Mouse (Mus musculus) v-Abl transformed pro-B cells (cell line): Measurements from ENCODE around the gene Kremen1.

Source experiments
- in situ Hi-C, 2 experiments: fragments of 400-800 bp; cut with MboI; formaldehyde crosslinking; loops; one replicate each; pipeline ENCODE4 v1.15.1; 2025; ENCODE audit not compliant: unreplicated experiment in 2 of 2

Kremen1 gene

DNA sequence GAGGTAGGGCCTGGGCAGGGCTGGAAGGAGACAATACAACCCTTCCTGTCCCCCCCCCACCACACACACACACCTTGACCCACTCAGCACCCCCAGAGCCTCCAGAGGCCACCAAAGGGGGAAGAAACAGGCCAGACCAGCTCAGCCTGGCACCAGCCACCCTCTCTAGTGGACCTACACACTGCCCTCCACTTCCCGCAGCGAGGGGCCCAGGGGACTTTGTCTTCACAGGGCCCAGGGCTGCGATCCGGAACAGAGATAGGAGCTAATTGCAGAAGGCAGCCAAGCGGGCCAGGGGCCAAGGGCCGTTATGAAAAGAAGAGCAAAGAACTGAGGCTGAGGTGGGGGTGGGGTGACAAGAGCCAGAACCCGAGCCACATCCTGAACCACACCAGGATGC is 112.1 kb downstream of the Kremen1 start:
- in situ Hi-C loops: no loop called here

DNA sequence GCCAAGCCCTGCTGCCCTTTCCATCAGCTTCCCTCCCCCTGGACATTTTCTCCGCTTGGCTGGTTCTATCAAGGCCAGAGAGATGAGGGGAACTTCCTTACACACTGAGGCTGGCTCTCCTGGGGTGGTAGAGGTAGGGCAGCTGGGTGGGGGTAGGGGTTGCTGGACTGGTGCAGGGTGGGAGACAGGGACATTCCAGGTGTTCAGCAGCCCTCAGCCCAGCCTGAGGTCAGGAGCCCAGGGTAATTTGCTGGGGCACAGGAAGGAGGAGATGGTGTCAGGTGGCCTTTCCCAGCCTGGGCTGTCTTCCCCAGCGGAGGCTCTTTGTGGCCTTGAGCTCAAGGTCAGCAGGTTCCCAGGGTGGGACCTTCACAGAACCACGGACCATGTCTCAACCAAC is 115.8 kb downstream of the Kremen1 start:
- in situ Hi-C loops: no loop called here

DNA sequence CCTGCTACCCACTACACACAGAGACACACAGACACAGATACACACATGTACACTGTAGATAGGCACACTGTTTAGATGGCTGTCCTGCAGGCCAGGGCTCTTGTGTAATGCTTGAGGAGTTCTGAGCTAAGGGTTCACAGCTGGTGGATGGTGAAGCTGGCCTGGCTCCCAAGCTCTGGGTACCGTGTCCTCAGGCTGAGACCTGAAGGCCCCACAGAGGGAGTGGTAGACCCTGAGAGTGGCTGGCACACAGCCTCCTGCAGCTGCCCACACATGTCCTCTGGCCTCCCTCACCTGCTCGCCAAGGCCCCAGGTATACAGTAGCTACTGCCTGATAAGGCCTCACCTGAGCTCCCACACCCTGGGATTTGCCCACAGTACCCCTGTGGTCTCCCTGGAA is 119.4 kb downstream of the Kremen1 start:
- in situ Hi-C loops: no loop called here
